Mouse (Mus musculus): ENCODE measurements around the gene Rapgef5.

GRCm38 (mm10) chr12:117627311-117627710 lies 111.0 kb downstream of the Rapgef5 start:
- TF ChIP-seq EP300 (IDR thresholded peaks at IDR 0.05; ENCODE audit: low read depth in 1 of 2, low read length in 2 of 2): no peak
- no peak for TF ChIP-seq NRF1 (IDR thresholded peaks at IDR 0.05; ENCODE audit: insufficient read depth, low read depth, low read length, poor library complexity, severe bottlenecking)
- TF ChIP-seq HCFC1 (IDR thresholded peaks at IDR 0.05; ENCODE audit: low read depth, low read length): no peak
- TF ChIP-seq CTCF (IDR thresholded peaks at IDR 0.05 in 2 of 3, conservative IDR thresholded peaks at IDR 0.05 in 1 of 3; ENCODE audit: control insufficient read depth in 1 of 3, insufficient read depth in 1 of 3, low read depth in 2 of 3, low read length in 3 of 3, poor library complexity in 1 of 3, severe bottlenecking in 1 of 3): no peak

Measured in MEL (cell line).